Mouse (Mus musculus): ENCODE measurements around the gene Fam222b.

The Fam222b gene

GRCm38 (mm10) chr11:78138023-78138422, 43.6 kb downstream of the Fam222b start:
- no peak for DNase-seq

- no peak for DNase-seq
These were observed 46.2 kb downstream of the Fam222b start for GRCm38 (mm10) chr11:78140665-78141064.

- DNase-seq: no peak
These were observed 49.1 kb downstream of the Fam222b start for GRCm38 (mm10) chr11:78143520-78143919.

- DNase-seq: no peak
These were observed 51.7 kb downstream of the Fam222b start for GRCm38 (mm10) chr11:78146168-78146567.

GRCm38 (mm10) chr11:78146707-78147543, 52.5 kb downstream of the Fam222b start:
- DNase-seq: no peak

GRCm38 (mm10) chr11:78151161-78151560, 56.7 kb downstream of the Fam222b start:
- DNase-seq: peak in 1 of 2 experiments; percentile 41

- DNase-seq: peak; percentile 86 to 92
These were observed 58.1 kb downstream of the Fam222b start for GRCm38 (mm10) chr11:78152299-78153231.

GRCm38 (mm10) chr11:78153778-78154177, 59.3 kb downstream of the Fam222b start:
- peak in 1 of 2 experiments; percentile 25 for DNase-seq

GRCm38 (mm10) chr11:78155674-78156073, 61.2 kb downstream of the Fam222b start:
- peak in 1 of 2 experiments; percentile 54 for DNase-seq

- DNase-seq: no peak
These were observed 61.8 kb downstream of the Fam222b start for GRCm38 (mm10) chr11:78156156-78156699.

GRCm38 (mm10) chr11:78159096-78159495, 64.6 kb downstream of the Fam222b start:
- DNase-seq: peak; percentile 74 to 84

- DNase-seq: no peak
These were observed 65.1 kb downstream of the Fam222b start for GRCm38 (mm10) chr11:78159557-78159956.

- DNase-seq: no peak
These were observed 65.7 kb downstream of the Fam222b start for GRCm38 (mm10) chr11:78160171-78160570.

- DNase-seq: no peak
These were observed 66.2 kb downstream of the Fam222b start for GRCm38 (mm10) chr11:78160675-78161074.

- no peak for DNase-seq
These were observed 66.7 kb downstream of the Fam222b start for GRCm38 (mm10) chr11:78161169-78161568.

- peak in 1 of 2 experiments; percentile 58 for DNase-seq
These were observed 67.5 kb downstream of the Fam222b start for GRCm38 (mm10) chr11:78161968-78162367.

- DNase-seq: peak in 1 of 2 experiments; percentile 44
These were observed 68.0 kb downstream of the Fam222b start for GRCm38 (mm10) chr11:78162504-78162903.

- no peak for DNase-seq
These were observed 68.6 kb downstream of the Fam222b start for GRCm38 (mm10) chr11:78163045-78163444.

GRCm38 (mm10) chr11:78163681-78164603, 69.5 kb downstream of the Fam222b start:
- peak in 1 of 2 experiments; percentile 43 for DNase-seq

- DNase-seq: no peak
These were observed 70.1 kb downstream of the Fam222b start for GRCm38 (mm10) chr11:78164604-78164923.

- DNase-seq: peak; percentile 82 to 90
These were observed 70.7 kb downstream of the Fam222b start, which contains the start of gene Traf4 for GRCm38 (mm10) chr11:78164924-78165760. Gene Traf4, minus strand, starts transcription at chr11:78165589.
